Mouse (Mus musculus): ENCODE results near the gene Fhit.

Fhit gene

DNA sequence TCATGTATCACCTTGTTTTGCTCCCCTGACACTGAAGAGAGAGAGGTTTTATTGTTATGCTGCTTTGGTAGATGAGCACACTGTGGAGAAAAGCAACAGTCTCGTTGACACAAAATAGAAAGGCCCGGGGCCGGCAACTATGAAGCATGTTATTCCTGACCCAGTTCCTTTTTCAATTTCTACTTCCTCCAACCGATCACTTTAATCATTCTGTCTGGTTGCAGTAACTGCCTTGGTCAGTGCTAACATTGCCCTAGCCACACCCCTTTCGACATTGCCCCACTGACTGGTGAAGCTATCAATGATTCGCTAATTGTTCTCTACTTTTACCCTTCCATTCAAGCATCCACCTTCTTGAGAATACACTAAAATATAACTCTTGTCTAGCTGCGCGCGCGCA, 1028.0 kb downstream of the Fhit start:
- DNase-seq (ENCODE audit: low spot score in 2 of 2), result peak in 1 of 2 experiments; percentile 1

DNA sequence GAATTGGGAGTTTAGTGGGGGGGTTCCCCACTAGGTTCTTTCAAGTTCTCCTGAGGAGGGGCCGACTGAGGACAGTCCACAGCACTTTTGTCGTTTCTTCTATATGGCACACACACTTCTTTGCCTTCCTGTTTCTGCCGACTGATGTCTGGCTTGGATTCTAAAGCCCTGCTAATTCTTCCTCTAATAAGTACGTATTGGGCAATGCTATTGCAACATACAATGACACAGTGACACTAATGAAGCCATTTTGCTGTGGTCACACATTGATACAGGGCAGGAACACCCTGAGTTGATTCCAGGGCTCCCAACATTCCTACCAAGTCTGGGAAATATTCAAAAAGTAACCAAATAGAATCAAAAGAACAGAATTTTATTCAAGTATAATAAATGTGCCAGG, 1032.2 kb downstream of the Fhit start:
- DNase-seq (ENCODE audit: low spot score in 2 of 2), result no peak

DNA sequence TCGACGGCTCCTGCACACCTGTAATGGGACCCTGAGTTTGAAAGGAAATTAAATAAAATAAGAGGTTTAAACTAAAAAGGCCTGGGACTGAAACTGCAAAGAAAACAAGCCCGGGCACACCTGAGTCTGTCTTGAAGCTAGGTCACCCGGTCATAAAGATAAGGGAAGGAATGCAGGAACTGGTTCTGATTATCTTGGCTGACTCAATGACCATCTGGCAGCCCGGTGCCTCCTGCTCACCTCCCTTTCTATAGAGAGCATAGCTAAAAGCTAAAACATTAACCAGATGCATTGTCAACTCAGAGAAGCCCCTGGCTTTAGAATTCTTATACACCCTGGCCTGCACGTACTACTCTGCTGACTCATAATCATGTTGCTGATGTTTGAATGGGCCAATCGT, 1032.7 kb downstream of the Fhit start:
- DNase-seq (ENCODE audit: low spot score in 2 of 2), result no peak

DNA sequence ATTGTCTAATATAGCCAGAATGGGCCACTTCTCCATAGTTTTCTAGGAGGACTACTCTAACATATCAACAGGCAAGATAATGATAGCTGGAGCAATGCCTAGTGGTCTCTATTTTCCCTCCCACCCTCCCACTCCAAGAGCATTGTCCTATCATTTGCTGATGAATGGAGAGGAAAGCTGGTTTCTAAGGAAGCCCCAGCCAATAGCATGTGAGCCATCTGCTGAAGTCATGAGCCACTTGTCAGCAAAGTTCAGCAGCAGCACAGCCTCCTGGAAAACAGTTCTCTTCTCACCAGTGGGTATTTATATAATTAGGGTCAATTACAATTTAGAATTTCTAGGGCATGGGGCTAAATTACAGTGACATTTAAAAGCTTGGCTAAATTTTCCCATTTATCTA, 1035.3 kb downstream of the Fhit start:
- no peak for DNase-seq (ENCODE audit: low spot score in 2 of 2)

DNA sequence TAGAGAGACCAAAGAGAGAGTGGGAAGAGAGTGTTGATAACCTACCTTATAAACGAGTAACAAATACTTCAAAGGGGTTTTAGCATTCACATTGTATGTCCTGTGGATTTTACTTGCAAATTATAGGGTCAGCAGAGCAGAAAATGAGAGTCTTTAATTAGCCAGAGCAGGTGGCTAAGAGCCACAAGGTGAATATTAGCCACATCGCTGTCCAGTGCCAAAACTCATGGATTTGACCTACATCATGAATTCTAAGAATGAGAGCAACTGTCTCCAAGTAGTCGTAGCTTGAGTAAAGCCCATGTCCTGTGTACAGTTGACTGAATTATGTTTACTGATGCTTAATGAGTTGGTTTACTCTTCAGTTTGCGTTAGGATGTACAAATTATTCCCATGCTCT, 1039.7 kb downstream of the Fhit start:
- DNase-seq (ENCODE audit: low spot score in 2 of 2), result no peak

DNA sequence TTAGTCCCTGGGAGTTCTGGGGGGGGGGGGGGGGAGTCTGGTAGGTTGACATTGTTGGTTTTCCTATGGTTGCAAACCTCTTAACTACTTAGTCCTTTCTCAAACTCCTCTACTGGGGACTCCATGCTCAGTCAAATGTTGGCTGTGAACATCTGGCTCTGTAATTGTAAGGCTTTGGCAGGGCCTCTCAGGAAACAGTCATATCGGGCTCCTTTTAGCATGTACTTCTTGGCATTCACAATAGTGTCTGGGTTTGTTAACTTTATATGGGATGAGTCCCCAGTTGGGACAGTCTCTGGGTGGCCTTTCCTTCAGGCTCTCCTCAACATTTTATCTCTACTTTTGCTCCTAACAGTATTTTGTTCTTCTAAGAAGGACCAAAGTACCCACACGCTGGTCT, 1065.6 kb downstream of the Fhit start:
- DNase-seq (ENCODE audit: low spot score in 2 of 2), result no peak

DNA sequence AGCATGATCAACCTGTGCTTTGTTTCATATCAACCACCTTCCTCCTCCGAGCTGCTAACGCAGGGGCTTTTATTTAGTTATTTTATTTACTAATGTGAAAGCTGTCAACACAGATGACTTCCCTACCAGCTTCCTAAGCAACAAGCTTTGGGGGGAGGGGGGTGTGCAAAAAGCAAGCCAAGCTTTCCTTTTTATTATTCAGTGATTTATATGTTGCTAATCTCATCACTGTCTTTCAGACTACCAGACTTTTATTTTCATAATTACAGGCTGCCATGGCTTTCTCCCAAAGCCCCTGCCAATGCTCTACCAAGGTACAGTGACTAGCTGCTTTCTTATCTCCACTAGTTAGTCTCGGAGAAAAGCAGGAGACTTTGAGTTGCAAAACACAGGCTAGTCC, 1082.8 kb downstream of the Fhit start:
- DNase-seq (ENCODE audit: low spot score in 2 of 2), result no peak

DNA sequence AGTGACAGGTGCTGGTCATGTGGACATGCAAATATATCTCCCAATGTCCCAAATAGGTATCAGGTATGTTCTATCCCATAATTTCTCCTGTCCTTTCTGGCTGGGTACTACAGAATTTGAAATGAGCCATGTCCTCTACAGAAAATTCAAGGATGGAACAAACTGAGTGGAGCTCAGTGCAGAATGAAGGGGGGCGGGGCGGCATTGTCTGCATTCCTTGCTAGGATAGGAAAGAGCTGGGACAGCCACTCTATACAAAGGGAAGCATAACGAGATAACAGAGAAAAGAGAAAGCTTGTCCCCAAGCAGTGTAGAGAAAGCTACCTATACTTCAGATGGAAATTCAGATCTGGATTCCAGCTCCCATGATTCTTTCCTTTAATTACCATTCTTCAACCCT, 1111.9 kb downstream of the Fhit start:
- DNase-seq (ENCODE audit: low spot score in 2 of 2), result no peak

DNA sequence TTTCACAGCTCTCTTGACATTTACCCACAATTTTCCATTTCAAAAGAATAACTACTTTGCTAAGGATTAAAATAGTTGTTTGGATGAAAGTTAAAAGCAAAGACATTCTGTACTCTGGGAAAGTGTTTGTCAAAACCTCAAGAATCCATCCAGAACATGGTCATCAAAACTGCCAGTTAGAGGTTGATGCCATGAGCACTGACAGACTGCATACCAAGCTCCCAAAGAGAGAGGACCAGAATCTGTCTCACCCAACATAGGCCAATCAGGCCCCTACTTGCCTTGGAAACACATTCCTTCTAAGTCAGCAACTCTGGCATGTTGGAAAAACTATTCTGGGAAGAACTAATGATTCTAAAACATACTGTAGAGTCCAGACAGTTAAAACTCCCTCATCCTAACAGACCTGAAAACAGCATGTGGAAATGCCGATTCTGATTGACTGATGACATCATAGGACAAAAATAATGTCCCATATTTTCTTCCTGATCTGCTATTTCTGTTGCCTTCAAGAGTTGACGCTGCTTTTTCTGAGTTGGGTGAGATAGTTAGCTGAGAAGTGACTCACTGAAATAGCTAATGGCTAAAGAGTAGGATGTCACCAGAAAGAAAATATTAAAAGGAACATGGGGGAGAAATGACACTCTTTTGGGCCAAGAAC, 1114.6 kb downstream of the Fhit start:
- no peak for DNase-seq (ENCODE audit: low spot score in 2 of 2)

DNA sequence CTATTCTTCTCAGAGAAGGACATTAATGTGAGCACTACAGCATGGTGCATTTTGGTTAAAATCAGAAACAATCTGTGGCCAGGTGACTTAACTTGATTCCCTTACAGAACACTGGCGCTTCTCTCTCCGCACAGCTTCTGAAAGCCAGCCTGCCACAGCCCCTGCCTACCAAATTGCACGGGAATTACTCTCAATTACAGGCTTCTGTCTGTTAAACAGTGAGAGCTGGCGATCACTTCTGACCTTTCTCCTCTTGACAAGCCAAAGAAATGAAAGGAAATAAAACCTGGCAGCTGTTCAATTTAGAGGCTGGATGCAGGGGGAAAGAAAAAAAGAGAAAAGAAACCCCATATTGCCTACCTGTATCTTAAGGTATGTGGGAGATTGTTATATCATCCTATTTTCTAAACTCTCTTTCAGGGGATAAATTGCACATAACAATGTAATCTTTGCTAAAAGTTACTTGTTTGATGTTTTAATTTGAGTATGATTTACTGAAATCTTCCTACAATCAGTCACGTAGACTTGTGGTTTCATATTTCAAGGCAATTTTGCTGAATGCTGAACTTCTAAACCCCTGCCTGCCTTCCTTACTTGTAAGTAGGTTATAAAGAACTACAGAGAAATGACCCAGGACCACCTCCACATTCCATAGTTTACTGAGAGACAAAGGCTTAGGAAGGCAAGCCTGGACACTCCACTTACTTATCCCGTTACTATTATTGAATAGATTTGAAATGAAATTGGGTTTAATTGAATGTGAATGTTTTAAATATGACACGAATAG, 1115.3 kb downstream of the Fhit start:
- DNase-seq (ENCODE audit: low spot score in 2 of 2), result no peak

DNA sequence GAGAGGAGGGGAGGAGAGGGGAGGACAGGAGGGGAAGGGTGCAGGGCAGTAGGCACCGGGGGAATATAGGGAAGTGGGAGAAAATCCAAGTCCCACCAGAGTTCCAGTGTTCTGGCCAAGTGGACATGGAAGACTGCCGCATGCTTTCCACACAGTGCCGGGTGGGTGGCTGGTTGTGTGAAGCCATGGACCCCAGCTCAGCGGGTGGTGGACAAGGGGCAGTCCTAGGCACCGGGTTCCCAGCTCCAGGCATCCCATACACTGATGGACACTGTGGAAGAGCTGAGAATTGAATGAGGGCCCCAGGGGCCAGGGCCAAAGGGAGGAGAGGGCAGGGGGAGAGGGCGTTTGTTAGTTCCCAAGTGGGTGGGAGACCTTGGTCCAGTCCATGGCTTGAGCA, 1123.8 kb downstream of the Fhit start:
- no peak for DNase-seq (ENCODE audit: low spot score in 2 of 2)

DNA sequence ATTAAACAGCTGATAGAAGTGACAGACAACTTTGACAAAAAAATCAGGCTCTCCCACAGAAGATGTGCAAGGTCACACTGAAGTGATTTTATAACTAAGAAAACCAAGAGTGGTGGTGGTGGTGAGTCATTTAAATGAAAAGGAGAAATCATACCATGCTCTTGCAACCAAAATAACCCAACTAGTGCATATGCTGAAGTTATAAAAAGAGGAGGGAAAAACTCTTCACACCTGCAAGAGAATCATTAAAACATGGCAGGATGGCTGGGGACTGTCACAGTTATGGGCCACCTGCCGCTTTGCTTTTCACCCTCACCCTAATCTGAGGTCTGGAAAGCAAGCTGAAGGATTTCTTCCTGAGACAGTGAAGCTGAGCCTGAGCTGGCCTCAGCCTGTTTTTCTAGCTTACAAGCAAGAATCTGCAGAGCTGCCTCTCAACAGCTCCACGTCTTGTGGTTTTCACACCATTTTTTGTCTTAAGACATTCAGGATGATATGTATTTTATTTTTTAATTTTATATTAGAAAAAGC, 1125.1 kb downstream of the Fhit start:
- no peak for DNase-seq (ENCODE audit: low spot score in 2 of 2)

DNA sequence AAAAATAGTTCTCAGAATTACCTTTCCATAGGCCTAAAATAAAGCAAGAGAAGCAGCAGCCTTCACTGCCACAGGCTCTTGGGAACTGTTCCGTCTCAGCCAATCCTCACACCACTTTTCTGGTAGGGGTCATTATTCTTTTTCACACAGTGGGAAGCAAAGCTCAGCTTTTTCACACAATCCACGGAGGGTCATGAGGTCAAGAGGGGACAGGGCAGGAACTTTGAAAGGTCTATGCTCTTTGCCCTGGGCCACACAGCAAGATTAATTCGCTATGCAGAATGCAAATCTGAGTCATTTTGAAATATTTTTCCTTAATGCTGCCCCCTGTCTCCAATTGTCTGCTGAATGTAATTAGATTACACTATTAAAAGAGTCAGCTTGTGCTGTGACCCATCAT, 1126.2 kb downstream of the Fhit start:
- DNase-seq (ENCODE audit: low spot score in 2 of 2), result no peak

DNA sequence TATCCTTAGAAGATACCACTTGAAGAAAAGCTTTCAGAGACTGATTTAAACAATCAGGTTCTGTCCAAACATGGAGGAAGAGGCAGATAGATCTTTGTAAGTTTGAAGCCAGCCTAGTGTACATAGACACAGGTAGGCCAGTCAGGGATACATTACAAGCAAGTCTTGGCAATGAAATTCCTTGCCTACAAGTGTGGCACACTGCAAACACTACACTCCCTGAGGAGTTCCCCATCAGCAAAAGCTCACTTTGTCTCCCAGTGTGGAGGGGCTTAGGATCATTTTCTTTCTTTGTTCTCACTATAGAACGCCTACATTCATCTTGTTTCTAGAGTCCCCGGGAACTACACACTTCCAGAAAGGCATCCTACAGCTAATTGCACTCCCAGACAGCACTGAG, 1126.6 kb downstream of the Fhit start:
- DNase-seq (ENCODE audit: low spot score in 2 of 2), result no peak

DNA sequence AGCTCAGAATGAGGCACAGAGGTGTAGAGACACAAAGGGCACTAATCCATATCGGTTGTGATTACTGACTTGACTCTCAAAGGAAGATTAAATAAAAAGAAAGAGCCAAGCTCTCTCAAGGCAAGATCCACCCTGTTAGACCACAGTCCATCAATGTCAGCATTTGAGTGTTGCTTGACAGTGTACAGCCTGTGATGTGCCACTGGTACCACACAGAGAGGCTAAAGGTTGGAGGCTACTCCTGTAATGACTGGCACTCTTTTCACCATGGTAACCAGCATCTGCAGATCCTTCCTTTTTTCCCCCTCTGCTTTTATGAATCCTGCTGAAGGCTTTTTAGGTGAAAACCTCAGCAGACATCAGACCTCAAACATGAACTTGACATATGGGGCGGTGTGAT, 1138.5 kb downstream of the Fhit start:
- DNase-seq (ENCODE audit: low spot score in 2 of 2), result no peak

DNA sequence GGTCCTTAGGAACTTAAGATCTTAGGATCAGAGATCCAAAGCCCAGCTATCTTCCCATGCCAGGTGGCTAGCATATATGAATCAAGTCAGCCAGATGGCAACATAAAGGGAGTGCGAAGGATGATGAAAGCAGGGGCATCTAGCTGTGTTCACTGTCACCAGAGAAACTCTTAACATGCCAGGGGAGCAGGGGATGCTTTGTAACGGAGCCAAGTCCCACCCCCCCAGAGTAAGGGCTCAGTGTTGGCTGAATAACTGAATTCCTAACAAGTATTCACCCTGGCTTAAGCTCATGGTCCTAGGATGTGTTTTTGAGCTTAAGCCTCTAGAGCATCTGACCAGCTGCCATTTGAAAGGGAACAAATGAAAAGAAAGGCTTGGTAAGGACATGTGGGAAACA, 1139.5 kb downstream of the Fhit start:
- DNase-seq (ENCODE audit: low spot score in 2 of 2), result no peak

DNA sequence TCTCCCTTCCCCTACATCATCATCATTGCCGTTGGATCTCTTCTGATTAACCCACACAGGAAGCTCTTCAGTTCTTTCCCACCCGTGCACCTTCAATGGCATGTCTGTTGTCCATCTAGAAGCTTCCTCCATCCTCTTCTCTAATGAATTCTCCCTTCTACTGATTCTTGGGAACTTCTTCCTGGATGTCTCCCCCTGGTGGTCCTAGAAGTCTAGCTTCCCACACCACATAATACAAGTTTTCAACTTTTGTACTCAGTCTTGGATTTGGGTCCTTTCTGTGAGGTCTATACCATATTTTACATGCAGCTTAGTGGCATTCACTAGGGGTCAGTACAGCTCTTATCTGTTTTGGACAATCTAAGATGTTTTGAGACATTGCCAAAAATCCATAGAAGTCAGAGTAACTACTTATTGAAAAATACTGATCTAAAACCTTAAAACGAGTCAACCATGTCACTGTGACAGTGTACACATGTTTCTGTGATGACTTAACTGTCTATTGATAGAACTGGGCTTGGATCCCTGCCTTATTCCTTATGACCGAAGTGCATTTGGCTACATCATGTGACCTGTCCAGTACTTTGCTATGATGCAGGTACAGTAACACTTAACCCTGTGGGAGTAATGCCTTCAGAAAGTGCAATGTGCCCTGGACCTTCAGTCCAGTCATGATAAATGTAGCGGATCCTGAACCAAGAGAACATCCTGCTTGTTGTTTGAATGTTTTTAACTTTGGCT, 1141.3 kb downstream of the Fhit start:
- no peak for DNase-seq (ENCODE audit: low spot score in 2 of 2)

DNA sequence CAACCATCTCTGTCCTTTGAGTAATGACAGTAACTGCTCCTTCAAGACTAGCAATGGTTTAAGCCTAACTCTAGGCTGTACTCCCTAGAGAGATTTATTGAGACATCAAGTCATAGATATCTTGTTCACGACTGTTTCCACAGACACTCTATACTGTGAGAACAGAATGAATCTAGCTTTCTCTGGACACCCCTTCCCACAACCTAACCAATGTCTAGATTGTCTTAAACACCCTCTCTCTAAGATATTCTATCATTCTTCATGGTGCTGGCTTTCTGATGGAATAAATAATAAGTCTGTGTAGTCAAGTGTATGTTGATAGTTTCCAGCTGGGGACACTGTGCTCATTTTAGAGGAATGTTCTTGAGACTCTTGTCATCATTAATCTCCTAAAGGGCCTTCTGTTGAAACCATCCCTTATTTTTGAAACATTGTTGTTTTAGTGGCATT, 1148.0 kb downstream of the Fhit start:
- DNase-seq (ENCODE audit: low spot score in 2 of 2), result no peak

DNA sequence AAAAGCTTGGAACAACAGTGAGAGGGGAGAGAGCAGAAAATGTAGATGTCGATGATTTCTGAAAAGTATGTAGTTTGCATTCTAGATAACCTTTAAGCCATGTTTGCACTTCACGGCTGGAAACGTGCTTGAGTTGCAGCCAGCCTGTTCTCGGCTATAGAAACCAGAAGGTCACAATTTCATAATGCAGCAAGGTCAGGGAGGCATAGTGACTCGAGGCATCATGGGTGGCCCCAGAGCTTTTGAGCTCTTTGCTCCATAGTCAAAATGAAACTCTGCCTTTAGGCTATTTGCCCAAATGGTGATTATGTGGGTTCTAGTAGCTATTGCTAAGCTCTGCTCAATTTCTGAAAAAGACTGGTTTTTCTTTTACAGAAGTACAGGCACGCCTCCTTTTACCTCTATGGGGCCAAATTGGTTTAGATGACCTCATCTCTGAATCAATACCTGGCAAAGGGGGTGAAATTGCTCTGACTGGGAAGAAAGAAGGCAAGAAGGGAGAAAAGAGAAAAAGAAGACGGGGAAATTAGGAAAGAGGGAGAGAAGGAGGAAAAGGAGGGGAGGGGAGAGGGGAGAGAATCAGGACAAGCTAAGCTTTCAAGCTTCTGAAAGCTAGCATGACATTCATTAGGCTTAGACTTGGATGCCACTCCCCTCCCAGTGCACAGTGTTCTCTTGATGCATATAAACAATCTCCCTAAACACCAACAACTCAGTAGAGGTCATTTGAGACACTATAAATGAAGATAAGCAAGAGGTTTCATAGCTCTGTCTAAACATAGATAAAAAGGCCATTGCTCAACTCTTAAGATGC, 1148.6 kb downstream of the Fhit start:
- no peak for DNase-seq (ENCODE audit: low spot score in 2 of 2)

DNA sequence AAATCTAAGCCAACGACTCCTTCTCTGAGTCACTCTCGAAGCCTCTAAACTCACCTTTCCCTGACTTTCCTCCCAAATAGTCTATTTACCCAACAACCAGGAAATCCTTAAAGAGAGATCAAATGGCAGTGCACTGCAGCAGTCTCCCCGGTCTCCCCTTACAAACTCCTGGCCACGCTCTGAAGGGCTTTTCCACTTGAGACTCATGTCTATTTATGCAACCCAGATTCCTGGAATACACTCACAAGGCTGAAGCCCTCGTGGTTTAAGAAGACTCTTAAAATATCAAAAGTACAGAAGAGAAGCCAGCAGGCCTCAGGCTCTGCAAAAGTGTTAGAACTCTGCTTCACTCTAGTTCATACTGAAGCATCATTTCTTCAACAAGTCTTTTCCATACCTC, 1155.6 kb downstream of the Fhit start:
- DNase-seq (ENCODE audit: low spot score in 2 of 2), result no peak

DNA sequence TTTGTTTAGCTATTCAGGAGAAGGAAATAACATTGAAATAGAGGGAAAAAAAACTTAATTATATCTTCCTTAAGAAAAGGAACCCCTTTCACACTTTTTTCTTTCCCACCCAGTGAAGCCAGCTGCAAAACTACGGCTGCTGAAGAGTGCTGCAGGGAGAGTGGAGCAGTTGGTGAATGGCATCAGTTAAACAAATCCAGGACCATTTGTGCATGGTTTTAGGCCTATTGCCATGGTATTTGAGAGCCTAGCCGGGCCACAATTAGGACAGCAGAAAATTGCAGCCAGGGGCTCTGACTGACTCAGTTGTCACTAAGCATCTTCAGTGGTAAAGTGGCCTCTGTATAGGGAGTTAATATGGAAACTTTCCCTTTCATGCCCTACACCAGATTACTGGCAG, 1158.0 kb downstream of the Fhit start:
- no peak for DNase-seq (ENCODE audit: low spot score in 2 of 2)

DNA sequence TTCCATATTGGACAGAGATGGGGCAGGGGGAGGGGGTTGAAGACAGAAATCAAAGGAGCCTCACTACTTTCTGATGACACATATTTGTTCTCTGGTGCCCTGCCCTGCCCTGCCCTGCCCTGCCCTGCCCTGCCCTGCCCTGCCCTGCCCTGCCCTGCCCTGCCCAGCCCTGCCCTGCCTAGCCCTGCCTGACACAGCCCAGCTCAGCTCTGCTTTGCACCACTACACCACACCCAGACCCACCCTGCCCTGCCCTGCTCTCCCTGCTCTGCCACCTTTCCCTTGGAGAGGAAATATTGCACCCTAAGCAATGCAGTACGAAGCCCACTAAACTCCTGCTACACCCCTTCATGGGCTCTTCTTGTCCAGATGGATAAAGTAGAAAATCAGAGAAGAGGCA, 1171.2 kb downstream of the Fhit start:
- DNase-seq (ENCODE audit: low spot score in 2 of 2), result no peak

Data from spleen, postnatal 36 days (tissue).